Mouse (Mus musculus) MEL (cell line): ENCODE measurements around the gene Gpr19.

ENCODE experiments used
- CHD2 ChIP-seq: IDR thresholded peaks from 2 replicates; pipeline ENCODE4 v1.6.1; 2011; ENCODE audit warnings: low read length, improper control_type of control experiment
- E2F4 ChIP-seq: IDR thresholded peaks from 2 replicates; pipeline ENCODE4 v1.6.1; 2011; ENCODE audit warnings: low read depth, low read length, improper control_type of control experiment, borderline replicate concordance
- GABPA ChIP-seq: IDR thresholded peaks from 2 replicates; pipeline ENCODE4 v1.6.1; 2012; ENCODE audit warnings: low read depth, mild to moderate bottlenecking, inconsistent platforms, low read length, improper control_type of control experiment, moderate library complexity
- UBTF ChIP-seq: IDR thresholded peaks from 2 replicates; pipeline ENCODE4 v1.6.1; 2012; ENCODE audit warnings: low read depth, mild to moderate bottlenecking, inconsistent platforms, low read length, improper control_type of control experiment, moderate library complexity, borderline replicate concordance; ENCODE audit not compliant: insufficient read depth

DNA sequence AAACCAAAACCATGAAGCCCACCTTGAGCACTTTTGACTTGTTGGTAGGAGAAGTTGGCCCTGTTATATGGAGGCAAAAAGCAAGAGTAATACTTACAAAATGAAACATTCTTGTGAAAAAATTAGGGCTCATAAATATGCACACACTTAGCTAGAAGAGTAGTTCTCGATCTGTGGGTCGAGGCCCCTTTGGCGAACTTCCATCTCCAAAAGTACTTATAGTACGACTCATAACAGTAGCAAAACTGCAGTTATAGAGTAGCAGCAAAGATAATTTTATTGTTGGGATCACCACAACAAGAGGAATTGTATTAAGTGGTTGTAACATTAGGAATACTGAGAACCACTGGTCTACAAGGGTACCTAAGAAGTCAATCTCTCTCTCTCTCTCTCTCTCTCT, 41.4 kb upstream of the Gpr19 start:
- TF ChIP-seq GABPA (no peak), E2F4 (no peak), UBTF (no peak), CHD2 (no peak)
